Mouse (Mus musculus) liver, adult 2 months (tissue): ENCODE data around the gene Gm5901. TPM values are rescaled to one million over a fixed set of nuclear protein-coding genes. Genes with fewer than 3 reads are reported as not detected.
A peak's percentile ranks its signal among the peaks of the same experiment; 100 is the strongest.

ENCODE experiments used
- DNase-seq: peaks from one replicate; pipeline ENCODE4 v3.0.0-alpha.2; 2011; ENCODE audit warnings: low read depth, low spot score; ENCODE audit errors: extremely low read depth
- H3K27ac ChIP-seq: fragments of 200-500 bp; replicated peaks from 2 replicates; pipeline ENCODE4 v1.5.1; 2012; ENCODE audit warnings: low read depth, mild to moderate bottlenecking, control low read depth, inconsistent platforms, low read length; ENCODE audit not compliant: insufficient read depth
- H3K27me3 ChIP-seq: fragments of 200-500 bp; 2 replicates; pipeline ENCODE4 v1.6.1; 2012; ENCODE audit warnings: mild to moderate bottlenecking, moderate library complexity, low read length, inconsistent platforms; ENCODE audit not compliant: control insufficient read depth, insufficient read depth
- H3K36me3 ChIP-seq: fragments of 200-500 bp; 2 replicates; pipeline ENCODE4 v1.6.1; 2012; ENCODE audit warnings: low read length, inconsistent platforms; ENCODE audit not compliant: control insufficient read depth, insufficient read depth
- H3K4me1 ChIP-seq: fragments of 200-500 bp; 2 replicates; pipeline ENCODE4 v1.6.1; 2011; ENCODE audit warnings: low read length; ENCODE audit not compliant: control insufficient read depth, insufficient read depth
- H3K4me3 ChIP-seq: fragments of 200-500 bp; 2 replicates; pipeline ENCODE4 v1.5.1; 2011; ENCODE audit warnings: low read depth, mild to moderate bottlenecking, control low read depth, low read length, moderate library complexity; ENCODE audit not compliant: insufficient read depth
- H3K79me2 ChIP-seq: fragments of 200-500 bp; 2 replicates; pipeline ENCODE4 v1.6.1; 2012; ENCODE audit warnings: inconsistent platforms, mild to moderate bottlenecking, low read length, moderate library complexity; ENCODE audit not compliant: control insufficient read depth, insufficient read depth
- H3K9ac ChIP-seq: fragments of 200-500 bp; 2 replicates; pipeline ENCODE4 v1.6.1; 2012; ENCODE audit warnings: low read depth, mild to moderate bottlenecking, control low read depth, inconsistent platforms, low read length
- CTCF ChIP-seq: fragments of 200-500 bp; IDR thresholded peaks from 2 replicates; pipeline ENCODE4 v1.5.1; 2011; ENCODE audit warnings: low read depth, low read length, control low read depth
- POLR2A ChIP-seq: fragments of 200-500 bp; IDR thresholded peaks from 2 replicates; pipeline ENCODE4 v1.6.1; 2011; ENCODE audit warnings: low read length, control low read depth; ENCODE audit not compliant: insufficient read depth; ENCODE audit errors: extremely low read depth
- WGBS: fragments of 180-500 bp; shearing (Covaris S2); methylation state at CpG from one replicate; pipeline ENCODE4 v1.1.7; 2018; 5-methylcytosine and 5-hydroxymethylcytosine counted together
- polyA plus RNA-seq: library from polyadenylated mRNA; depleted of rRNA; stranded (reverse); fragments of >200 nt; gene quantifications from 2 replicates; pipeline ENCODE4 v1.2.3, GENCODE M21; 2012
- total RNA-seq: library from RNA; depleted of rRNA; stranded (reverse); fragments of >200 nt; gene quantifications from 2 replicates; pipeline ENCODE4 v1.2.3, GENCODE M21; 2014

Gene Gm5901
- total and polyA plus RNA-seq, 2 experiments = not detected

GRCm38 (mm10) chr7:105373976-105374375 lies 862 bp upstream of the Gm5901 start:
- H3K4me3 ChIP-seq = no peak overlapping the region
- H3K27ac ChIP-seq = no peak overlapping the region
- no peaks in the 10 kb centered on the region for H3K79me2 ChIP-seq

GRCm38 (mm10) chr7:105380329-105380728 lies 5.5 kb downstream of the Gm5901 start:
- WGBS = 94% methylated on average over 3 of the region's 3 CpGs
- H3K27ac ChIP-seq = no peak overlapping the region
- DNase-seq = no peak
- no peak for TF ChIP-seq POLR2A
- no peak for TF ChIP-seq CTCF
- H3K79me2 ChIP-seq = no peaks in the 10 kb centered on the region
- H3K4me3 ChIP-seq = no peak overlapping the region
- H3K4me1 ChIP-seq = no peaks in the 10 kb centered on the region
- no peak overlapping the region for H3K9ac ChIP-seq
- peaks cover 58% of the 10 kb centered on the region for H3K36me3 ChIP-seq
- H3K27me3 ChIP-seq = no peaks in the 10 kb centered on the region

More at GRCm38 (mm10) chr7:105373976-105374375, 862 bp upstream of the Gm5901 start:
- peaks cover 14% of the 10 kb centered on the region for H3K36me3 ChIP-seq
- H3K27me3 ChIP-seq = no peaks in the 10 kb centered on the region
- no peak for DNase-seq
- H3K4me1 ChIP-seq = no peaks in the 10 kb centered on the region
- H3K9ac ChIP-seq = no peak overlapping the region
- TF ChIP-seq POLR2A = no peak
- TF ChIP-seq CTCF = no peak
- WGBS = 94% methylated on average over 3 of the region's 3 CpGs

GRCm38 (mm10) chr7:105387696-105388095 lies 12.9 kb downstream of the Gm5901 start:
- 60% methylated on average over 2 of the region's 2 CpGs for WGBS
- TF ChIP-seq CTCF = no peak
- TF ChIP-seq POLR2A = no peak
- Histone ChIP-seq H3K79me2 (no peaks in the 10 kb centered on the region), H3K4me1 (no peaks in the 10 kb centered on the region), H3K4me3 (no peak overlapping the region), H3K27me3 (no peaks in the 10 kb centered on the region), H3K27ac (no peak overlapping the region), H3K36me3 (peaks cover 57% of the 10 kb centered on the region), H3K9ac (no peak overlapping the region)
- no peak for DNase-seq

GRCm38 (mm10) chr7:105390236-105390635 lies 15.4 kb downstream of the Gm5901 start:
- no peaks in the 10 kb centered on the region; the same call in 1 of the 2 replicates for H3K4me1 ChIP-seq
- no peak for DNase-seq
- no peak overlapping the region for H3K9ac ChIP-seq
- no peak overlapping the region for H3K27ac ChIP-seq
- H3K79me2 ChIP-seq = no peaks in the 10 kb centered on the region
- no peaks in the 10 kb centered on the region for H3K27me3 ChIP-seq
- no peak overlapping the region for H3K4me3 ChIP-seq
- 89% methylated on average over 2 of the region's 2 CpGs for WGBS
- TF ChIP-seq POLR2A (no peak), CTCF (no peak)
- peaks cover 34% of the 10 kb centered on the region for H3K36me3 ChIP-seq

GRCm38 (mm10) chr7:105394606-105395005 lies 19.8 kb downstream of the Gm5901 start:
- Histone ChIP-seq H3K27ac (no peak overlapping the region), H3K4me1 (peaks cover 9% of the 10 kb centered on the region), H3K79me2 (peaks cover 3% of the 10 kb centered on the region; the same call in 1 of the 2 replicates), H3K4me3 (no peak overlapping the region), H3K9ac (no peak overlapping the region), H3K27me3 (no peaks in the 10 kb centered on the region), H3K36me3 (peaks cover 7% of the 10 kb centered on the region)
- peak; percentile 9 for DNase-seq
- TF ChIP-seq CTCF = no peak
- WGBS = 31% methylated on average over 1 of the region's 1 CpGs

- H3K79me2 ChIP-seq = peaks cover 5% of the 10 kb centered on the region; the same call in 1 of the 2 replicates
- TF ChIP-seq POLR2A = no peak
- no peak for TF ChIP-seq CTCF
- H3K4me1 ChIP-seq = peaks cover 9% of the 10 kb centered on the region
- H3K27me3 ChIP-seq = no peaks in the 10 kb centered on the region
- H3K27ac ChIP-seq = peak overlapping the region; percentile 84
- H3K4me3 ChIP-seq = no peak overlapping the region
- H3K36me3 ChIP-seq = peaks cover 5% of the 10 kb centered on the region
- DNase-seq = peak; percentile 70
- no peak overlapping the region for H3K9ac ChIP-seq
Observed at GRCm38 (mm10) chr7:105395131-105395820, 20.4 kb downstream of the Gm5901 start.
